Comparison of ENCODE assay signal across 24 mouse cellular contexts in the genomic region with DNA sequence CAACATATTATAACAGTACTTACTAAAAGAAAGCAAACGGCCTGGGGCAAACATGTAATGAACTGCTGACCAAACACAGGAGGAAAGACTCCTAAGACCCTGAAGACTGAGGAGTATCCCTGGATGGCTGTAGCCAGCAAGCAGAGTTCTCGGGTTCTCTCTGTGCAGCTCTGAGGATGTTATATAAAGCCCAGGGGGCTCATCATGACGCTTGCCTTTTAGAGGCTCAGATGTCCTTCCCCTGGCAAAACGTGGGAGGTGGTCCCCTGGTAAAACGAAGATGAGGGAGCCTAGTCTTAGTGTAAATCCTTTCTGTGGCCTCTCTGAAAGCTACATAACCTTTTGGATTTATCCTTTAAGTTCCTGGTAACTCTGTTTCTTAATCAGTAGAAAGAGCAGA.
A peak's percentile ranks its signal among the peaks of the same experiment; 100 is the strongest.
DNase-seq lines count a peak whose midpoint lies in the region; ATAC-seq and TF ChIP-seq lines count a peak whose summit lies in the region.
"Had no signal": no experiment of that assay in that cellular context is flagged by ENCODE, and none has a peak within 500 bp of the region (broad histone marks: within the 10 kb centered on the region; RNA-seq: fewer than 3 reads in every experiment).

No protein-coding gene starts in this region.

- WGBS in heart, postnatal 0 days, result 71% methylated on average over 5 of the region's 5 CpGs

- ATAC-seq in heart, postnatal 0 days (ENCODE audit: insufficient read depth, low read depth), result no peak
- ATAC-seq: activated CD4-positive, CD25-positive, alpha-beta regulatory T cell, adult 4 months; forebrain, embryonic 13.5 days; forebrain, embryonic 16.5 days; intestine, postnatal 0 days had no signal

- H3K27me3 ChIP-seq in heart, postnatal 0 days (ENCODE audit: control insufficient read depth, insufficient read depth, low read length), result no peaks in the 10 kb centered on the region
- H3K27me3 ChIP-seq: embryonic facial prominence, embryonic 13.5 days; forebrain, embryonic 13.5 days; heart, embryonic 13.5 days; hindbrain, embryonic 12.5 days; hindbrain, embryonic 15.5 days had no signal

- no peaks in the 10 kb centered on the region for H3K9me3 ChIP-seq in heart, postnatal 0 days (replicated peaks; ENCODE audit: control insufficient read depth, low read length)
- H3K9me3 ChIP-seq: embryonic facial prominence, embryonic 13.5 days; forebrain, embryonic 10.5 days; forebrain, embryonic 13.5 days; heart, embryonic 10.5 days; heart, embryonic 13.5 days; hindbrain, embryonic 12.5 days; hindbrain, embryonic 15.5 days had no signal

- no peak overlapping the region for H3K4me2 ChIP-seq in heart, postnatal 0 days (ENCODE audit: low read depth, low read length)
- H3K4me2 ChIP-seq: embryonic facial prominence, embryonic 13.5 days; forebrain, embryonic 13.5 days; heart, embryonic 13.5 days; hindbrain, embryonic 12.5 days; hindbrain, embryonic 15.5 days had no signal

- no peak for TF ChIP-seq CTCF in gastrocnemius, adult 2 months (IDR thresholded peaks at IDR 0.05)
- TF ChIP-seq CTCF in heart, postnatal 0 days (IDR thresholded peaks at IDR 0.05; ENCODE audit: low read depth), result no peak

- TF ChIP-seq EP300 in heart, postnatal 0 days (IDR thresholded peaks at IDR 0.05; ENCODE audit: low read depth), result no peak

- peaks cover 22% of the 10 kb centered on the region for H3K36me3 ChIP-seq in heart, postnatal 0 days (replicated peaks; ENCODE audit: control insufficient read depth, insufficient read depth, low read length)
- H3K36me3 ChIP-seq: hindbrain, embryonic 12.5 days had no signal

- intact Hi-C loops in gastrocnemius, adult 2 months (cut with DNase I), result loop anchor here (5.0 kb wide), 2 partner anchors 37 to 117 kb away; partner anchors contain the start of gene Man2a1
- intact Hi-C loops in heart, postnatal 10 days (cut with DNase I), result loop anchor here (5.0 kb wide), 2 partner anchors 43 to 117 kb away; partner anchors contain the start of gene Man2a1

- peak overlapping the region; percentile 82 for H3K27ac ChIP-seq in gastrocnemius, adult 2 months
- H3K27ac ChIP-seq in heart, postnatal 0 days (ENCODE audit: low read depth), result peak overlapping the region; percentile 14; the same call in 1 of the 2 replicates
- H3K27ac ChIP-seq: embryonic facial prominence, embryonic 13.5 days; forebrain, embryonic 10.5 days; forebrain, embryonic 13.5 days; heart, embryonic 10.5 days; heart, embryonic 13.5 days; hindbrain, embryonic 12.5 days; hindbrain, embryonic 15.5 days had no signal

- DNase-seq in embryo, embryonic 11 days, result peak; percentile 13
- DNase-seq in embryo, embryonic 9.5 days (ENCODE audit: extremely low spot score), result no peak
- peak; percentile 38 for DNase-seq in gastrocnemius, adult 2 months
- no peak for DNase-seq in gastrocnemius, postnatal 25 days
- no peak for DNase-seq in heart, postnatal 0 days (ENCODE audit: low spot score)
- DNase-seq in heart, postnatal 10 days, result no peak
- DNase-seq in skeletal muscle tissue, adult 2 months (ENCODE audit: low read depth, low spot score), result peak; percentile 40
- DNase-seq: adrenal gland, adult 8-10 months; adrenal gland, postnatal 25 days; cerebellum, adult 11-12 months; cerebellum, adult 8-10 months; cerebellum, postnatal 10 days; cerebellum, postnatal 36 days; heart, adult 18-20 months had no signal

- H3K4me1 ChIP-seq in heart, postnatal 0 days (ENCODE audit: control insufficient read depth, insufficient read depth), result 0 out of 2 replicates have a peak, but pooled peaks cover 5% of the 10 kb centered on the region
- H3K4me1 ChIP-seq: forebrain, embryonic 10.5 days; forebrain, embryonic 13.5 days; hindbrain, embryonic 12.5 days; hindbrain, embryonic 15.5 days had no signal

- no peak overlapping the region for H3K4me3 ChIP-seq in gastrocnemius, adult 2 months
- no peak overlapping the region for H3K4me3 ChIP-seq in heart, postnatal 0 days (ENCODE audit: low read depth, low read length)
- H3K4me3 ChIP-seq: embryonic facial prominence, embryonic 13.5 days; forebrain, embryonic 10.5 days; forebrain, embryonic 13.5 days; heart, embryonic 10.5 days; heart, embryonic 13.5 days; hindbrain, embryonic 12.5 days; hindbrain, embryonic 15.5 days had no signal

- H3K9ac ChIP-seq in heart, postnatal 0 days (replicated peaks; ENCODE audit: low read depth, low read length), result no peak overlapping the region
- H3K9ac ChIP-seq: embryonic facial prominence, embryonic 13.5 days; forebrain, embryonic 13.5 days; heart, embryonic 13.5 days; hindbrain, embryonic 12.5 days; hindbrain, embryonic 15.5 days had no signal

Comparison
In these comparisons a context has a peak if more than half of its experiments do, and no peak if none do; other contexts are left out.
1. DNase-seq: peak in embryo, embryonic 11 days (single experiment), gastrocnemius, adult 2 months (single experiment) and skeletal muscle tissue, adult 2 months (single experiment); none in embryo, embryonic 9.5 days (single experiment), gastrocnemius, postnatal 25 days (single experiment), heart, postnatal 0 days (single experiment) and heart, postnatal 10 days (0 of 2).